Mouse (Mus musculus) thymus, postnatal 36 days (tissue): ENCODE data around the gene Rnf216.

Source experiments
- DNase-seq, 2 experiments: peaks; one replicate each; pipeline ENCODE4 v3.0.0; 2022; ENCODE audit warnings: mixed read lengths in 2 of 2

The Rnf216 gene

DNA sequence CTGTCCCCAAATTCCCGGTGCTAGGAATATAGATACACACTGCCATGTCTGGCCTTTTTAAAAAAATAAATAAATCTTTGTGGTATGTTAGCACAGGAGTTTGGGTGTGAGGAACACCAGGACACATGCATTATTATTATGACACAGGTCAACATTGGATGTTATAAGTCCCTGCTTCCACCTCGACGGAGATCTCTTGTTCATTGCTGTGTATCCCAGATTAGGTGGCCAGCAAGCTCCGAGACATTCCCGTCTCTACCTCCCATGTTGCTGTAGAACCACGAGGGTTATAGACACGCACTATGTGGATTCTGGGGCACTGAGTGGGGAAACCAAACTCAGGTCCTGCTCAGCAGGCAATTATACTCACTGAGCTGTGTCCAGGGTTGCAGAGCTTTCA is 17.5 kb downstream of the Rnf216 start:
- no peak for DNase-seq

DNA sequence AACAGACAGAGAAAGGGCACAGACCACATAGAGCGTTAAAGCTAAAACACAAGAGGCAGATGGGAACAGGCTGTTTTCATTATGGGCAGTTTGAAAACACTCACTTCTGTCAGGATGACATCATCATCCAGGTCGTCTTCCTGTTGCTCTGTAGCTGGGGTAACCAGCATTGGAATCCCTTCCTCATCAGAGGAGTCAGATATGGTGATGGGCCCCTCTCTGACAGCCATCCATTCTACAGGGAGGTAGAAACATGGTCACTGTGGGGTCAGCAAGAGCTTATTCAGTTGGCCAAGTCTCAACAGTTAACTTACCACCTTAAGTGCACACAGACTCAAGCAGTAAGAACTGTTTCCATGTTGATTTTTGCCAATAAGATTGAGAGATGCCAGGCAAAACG is 19.9 kb downstream of the Rnf216 start:
- no peak for DNase-seq

DNA sequence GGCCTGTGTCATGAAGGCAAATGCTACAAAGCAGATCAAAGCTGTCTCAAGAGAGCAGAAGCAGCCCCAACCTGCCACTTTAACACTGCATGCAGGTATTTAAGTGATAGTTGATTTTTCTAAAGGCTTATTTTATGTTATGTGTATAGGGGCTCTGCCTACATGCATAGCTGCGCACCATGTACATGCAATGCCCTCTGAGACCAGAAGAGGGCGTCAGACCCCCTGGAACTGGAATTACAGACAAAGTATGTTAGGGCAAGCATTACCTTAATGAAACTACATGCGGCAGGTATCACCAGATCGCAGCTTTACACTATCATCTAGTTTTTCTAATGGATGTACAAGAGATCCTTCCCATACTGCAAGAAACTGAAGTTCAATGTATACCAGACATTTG is 27.9 kb downstream of the Rnf216 start:
- DNase-seq, result peak in 1 of 2 experiments; percentile 5

- DNase-seq, result no peak
These were observed 33.0 kb downstream of the Rnf216 start for GRCm38 (mm10) chr5:143079806-143080205.

DNA sequence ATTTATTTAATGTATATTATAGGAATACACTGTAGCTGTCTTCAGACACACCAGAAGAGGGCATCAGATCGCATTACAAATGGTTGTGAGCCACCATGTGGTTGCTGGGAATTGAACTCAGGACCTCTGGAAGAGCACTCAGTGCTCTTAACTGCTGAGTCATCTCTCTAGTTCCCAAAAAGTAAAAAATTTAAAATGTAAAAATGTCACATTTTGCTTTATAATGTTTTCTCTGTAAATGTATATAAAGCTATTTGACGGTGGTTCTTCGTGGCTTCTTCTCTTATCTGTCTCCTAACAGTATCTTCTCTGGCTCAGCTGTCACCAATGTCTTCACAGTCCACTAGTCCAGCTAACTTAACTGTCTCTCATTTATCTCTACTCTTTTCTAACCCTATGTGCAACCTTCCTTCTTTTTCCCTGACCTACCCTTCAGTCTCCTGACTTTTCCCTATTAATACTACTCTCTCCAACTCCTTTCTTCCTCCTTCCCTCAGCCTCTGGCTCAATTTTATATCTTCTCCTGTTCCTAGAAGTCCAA is 36.1 kb downstream of the Rnf216 start:
- no peak for DNase-seq

- no peak for DNase-seq
These were observed 36.8 kb downstream of the Rnf216 start for GRCm38 (mm10) chr5:143075987-143076386.

- DNase-seq, result no peak
These were observed 43.7 kb downstream of the Rnf216 start for GRCm38 (mm10) chr5:143069048-143069447.

GRCm38 (mm10) chr5:143068382-143068781 is 44.4 kb downstream of the Rnf216 start:
- no peak for DNase-seq

DNA sequence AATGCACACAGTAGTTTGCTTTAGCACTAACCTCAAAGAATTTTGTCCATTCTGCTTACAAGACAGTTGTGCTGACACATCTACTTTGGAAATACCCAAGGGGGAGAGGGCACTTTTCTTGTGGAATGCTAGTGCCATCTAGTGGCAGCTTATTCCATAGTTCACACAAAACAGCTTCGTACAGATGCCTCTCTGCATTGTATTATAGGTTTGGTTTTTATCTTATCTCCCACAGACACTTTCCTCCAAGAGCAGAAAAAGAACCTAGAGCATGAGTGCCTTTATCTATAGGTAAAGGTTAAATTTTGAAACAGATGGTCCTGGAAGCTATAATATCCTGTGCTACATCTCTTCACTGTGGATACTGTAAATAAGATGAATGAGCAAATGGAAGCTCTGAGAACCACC is 46.2 kb downstream of the Rnf216 start:
- DNase-seq, result peak; percentile 30 to 36

DNA sequence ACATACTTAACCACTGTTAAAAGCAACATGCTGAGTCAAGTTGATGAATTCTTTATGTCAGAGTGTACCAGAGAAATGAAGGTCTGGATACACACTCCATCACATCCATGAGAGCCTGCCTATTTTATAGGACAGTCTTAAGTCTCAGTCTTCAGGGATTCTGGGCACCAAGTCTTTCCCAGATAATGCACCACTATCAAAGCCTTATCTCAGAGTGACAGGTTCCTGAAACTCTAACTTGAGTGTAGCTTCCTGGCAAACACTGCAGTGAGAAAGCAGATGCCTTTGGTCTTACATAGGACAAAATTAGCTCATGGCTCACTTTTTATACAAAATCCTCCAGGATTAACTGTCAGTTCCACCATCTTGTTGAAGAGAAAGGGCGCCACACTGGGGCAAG is 46.7 kb downstream of the Rnf216 start:
- no peak for DNase-seq

- no peak for DNase-seq
These were observed 47.6 kb downstream of the Rnf216 start for GRCm38 (mm10) chr5:143065230-143065629.

- DNase-seq, result no peak
These were observed 50.5 kb downstream of the Rnf216 start for GRCm38 (mm10) chr5:143062251-143062650.

DNA sequence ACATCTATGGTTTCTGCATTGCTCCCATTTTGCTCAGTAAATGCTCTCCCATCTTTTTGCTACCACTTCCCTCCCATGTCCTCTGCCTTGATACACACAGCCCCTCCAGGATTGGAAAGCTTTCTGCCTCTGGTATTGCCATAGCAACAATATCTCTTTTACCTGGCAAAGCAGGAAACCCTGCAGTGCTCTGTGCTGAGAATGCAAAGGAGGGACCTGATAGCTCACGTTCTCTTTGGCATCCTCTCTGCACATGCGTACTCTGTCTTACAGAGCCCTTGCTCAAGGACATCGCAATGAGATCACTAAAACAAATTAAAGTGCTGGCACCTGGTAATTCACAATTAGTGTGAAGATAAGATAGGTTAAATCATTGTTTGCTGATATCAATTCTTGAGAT is 51.3 kb downstream of the Rnf216 start:
- no peak for DNase-seq

DNA sequence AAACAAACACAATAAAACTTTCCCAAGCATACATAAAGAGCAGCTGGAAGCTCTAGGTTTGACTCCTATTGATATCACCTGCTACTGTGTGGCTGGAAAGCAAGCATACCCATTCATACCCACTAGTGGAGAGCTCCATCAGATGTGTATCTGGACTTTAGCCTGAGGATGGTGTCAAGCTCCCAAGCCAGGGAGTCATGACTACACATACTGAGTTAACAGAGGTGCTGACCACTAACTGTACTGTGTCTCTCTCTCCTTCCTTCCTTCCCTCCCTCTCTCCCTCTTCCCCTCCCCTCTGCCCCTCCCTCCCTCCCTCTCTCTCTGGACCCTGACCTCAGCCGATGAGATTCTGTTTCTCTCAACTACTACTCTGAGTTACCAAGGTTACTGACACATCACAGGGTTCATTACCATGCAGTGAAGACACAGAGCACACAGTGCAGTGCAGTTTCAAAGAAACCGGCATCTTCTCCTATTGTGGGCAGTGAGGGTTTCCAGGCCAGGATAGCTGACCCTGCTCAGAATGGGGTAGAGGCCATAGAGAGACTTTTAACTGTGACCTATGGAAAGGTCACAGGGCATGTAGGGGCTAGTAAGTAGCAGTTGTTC is 51.9 kb downstream of the Rnf216 start:
- no peak for DNase-seq

- DNase-seq, result no peak
These were observed 52.8 kb downstream of the Rnf216 start for GRCm38 (mm10) chr5:143059958-143060357.

DNA sequence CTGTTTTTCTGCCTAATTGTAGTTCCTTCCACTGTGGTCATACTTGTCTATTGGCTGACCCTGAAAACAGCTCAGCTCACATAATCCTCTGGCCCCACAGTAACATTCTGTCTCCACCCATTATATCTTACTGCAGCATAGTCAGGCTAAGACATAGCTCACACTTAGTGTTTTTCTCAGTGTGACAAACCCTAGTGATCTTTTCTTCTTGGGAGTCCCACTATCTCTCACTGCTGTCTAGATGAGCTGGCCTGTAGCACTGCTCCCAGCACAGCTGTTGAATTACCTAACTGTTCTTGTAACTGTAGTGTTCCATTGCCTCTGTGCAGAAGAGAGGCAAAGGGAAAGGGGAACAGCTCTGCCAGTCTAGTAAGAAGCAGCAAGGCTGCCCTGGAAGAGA is 53.6 kb downstream of the Rnf216 start:
- DNase-seq, result no peak

- DNase-seq, result no peak
These were observed 54.1 kb downstream of the Rnf216 start for GRCm38 (mm10) chr5:143058675-143059074.

GRCm38 (mm10) chr5:143058208-143058607 is 54.6 kb downstream of the Rnf216 start:
- no peak for DNase-seq

DNA sequence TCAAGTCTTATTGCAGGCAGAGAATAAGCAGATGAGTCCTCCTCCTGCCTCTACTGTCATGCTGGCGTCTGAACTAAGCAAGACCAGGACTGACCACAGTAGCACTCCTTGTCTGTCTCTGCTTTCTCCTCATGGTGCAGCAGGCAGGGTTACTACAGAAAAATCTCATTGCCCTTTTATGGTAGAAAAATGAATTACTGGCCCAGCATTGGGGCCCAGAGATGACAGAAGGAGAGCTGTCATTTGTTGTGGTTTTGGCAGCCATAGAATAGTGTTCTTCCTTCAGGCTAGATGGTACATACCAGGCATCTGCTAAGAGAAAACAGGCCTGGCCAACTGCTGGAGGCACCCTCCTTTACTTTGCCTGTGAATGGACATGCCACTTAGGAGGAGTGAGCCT is 55.0 kb downstream of the Rnf216 start:
- no peak for DNase-seq

DNA sequence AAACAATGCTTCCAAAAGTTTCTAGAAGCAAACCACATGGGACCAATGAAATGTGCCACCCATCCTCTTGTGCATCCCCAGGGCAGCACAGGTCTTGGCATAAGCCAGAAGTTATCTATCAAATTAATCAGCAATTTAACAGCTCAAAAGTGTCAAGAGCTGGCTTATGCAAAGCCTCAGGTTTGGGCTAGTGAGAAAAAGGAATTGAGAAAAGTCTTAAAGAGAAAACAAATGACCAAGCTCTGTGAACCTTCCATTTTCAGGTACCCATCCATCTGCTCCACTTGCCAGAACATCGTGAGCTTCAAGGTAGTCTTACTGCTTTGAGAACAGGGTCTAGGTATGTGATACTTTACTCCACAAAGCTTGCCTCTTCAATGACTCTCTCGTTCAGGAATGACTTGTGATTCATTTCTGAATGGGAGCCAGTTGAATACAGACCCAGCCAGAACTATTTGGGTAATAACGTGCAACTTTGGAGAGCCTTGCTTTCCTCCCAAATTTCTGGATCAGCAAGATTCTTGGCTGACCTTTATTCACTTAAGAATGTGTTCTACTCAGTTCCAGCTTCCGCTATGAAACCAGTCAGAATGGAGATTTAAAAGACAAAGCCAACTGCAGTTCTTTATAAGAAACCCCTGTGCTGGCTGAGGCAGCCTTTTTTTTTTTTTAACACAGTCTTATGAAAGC is 56.5 kb downstream of the Rnf216 start:
- DNase-seq, result no peak

- DNase-seq, result no peak
These were observed 57.2 kb downstream of the Rnf216 start for GRCm38 (mm10) chr5:143055501-143056125.

GRCm38 (mm10) chr5:143054703-143055102 is 58.1 kb downstream of the Rnf216 start:
- no peak for DNase-seq

DNA sequence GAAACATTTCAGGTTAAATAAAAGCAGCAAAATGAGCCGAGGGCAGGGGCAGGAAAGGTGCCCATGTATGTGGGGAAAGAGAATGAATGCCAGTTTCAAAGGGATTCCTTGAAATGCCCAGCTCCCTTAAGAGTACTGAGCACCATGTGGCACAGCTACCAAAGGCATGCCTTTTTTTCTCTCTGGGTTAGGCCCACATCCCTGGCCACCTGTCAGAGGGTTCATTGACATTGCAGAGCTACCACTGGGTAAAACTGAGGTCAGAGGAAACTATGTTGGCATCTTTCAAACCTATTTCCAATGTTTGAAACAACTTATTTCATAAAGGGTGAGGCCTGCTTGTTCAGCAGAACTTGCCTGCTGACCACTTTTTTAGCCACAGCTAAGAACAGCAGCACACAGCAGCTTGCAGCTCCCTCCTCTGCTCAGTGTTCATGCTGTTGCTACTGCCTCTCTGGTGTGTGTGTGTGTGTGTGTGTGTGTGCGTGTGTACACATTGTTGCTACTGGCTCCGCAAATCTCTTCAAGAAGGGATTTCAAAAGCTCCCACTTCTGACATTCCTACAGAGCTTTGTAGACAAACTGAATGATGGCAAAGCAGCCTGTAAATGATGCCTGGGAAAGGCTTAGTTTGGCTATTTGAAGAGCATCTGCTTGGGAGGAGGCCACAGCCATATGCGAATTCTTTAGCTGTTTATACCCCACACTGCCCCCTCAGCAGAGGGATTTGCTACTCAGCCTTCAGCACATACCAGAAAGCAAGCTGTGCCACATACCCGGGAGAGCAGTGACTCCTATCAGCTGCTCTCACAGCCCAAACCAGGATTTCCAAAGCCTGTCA is 59.4 kb downstream of the Rnf216 start:
- DNase-seq, result no peak
